Mouse (Mus musculus): ENCODE results near the gene Gm1043.

Gm1043 gene

DNA sequence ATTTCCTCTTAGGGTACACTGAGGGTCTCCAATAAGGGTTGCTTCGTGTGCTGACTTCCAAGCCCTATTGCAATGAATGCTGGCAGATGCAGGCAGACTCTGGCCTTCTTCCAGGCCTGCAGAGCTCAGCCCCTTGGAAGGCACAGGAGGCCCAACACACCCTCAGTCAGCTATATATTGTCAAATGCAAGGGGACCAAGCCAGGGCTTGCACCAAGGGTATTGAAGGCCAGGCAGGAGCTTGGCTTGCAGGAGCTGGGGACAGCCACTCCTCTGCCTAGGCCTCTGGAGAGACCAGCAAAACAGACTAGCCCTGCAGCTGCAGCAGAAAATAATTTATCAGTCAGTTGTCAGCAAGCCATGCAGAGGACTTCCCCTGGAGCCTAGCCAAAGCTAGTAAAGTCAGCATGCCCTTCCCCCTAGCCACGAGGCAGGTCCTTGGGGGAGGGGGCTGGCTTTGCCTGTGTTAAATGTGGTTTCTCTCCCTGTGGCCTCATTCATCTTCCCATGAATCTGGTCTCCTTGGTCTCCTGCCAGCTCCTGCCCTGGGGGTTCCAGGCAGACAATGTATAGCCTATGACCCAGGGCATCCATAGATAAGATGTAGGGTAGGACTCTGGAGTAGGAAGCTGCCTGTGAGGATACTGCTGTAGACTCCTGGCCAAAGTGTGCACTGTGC is 113.0 kb downstream of the Gm1043 start:
- in situ Hi-C loops (cut with MboI, MseI) = no loop called here

- in situ Hi-C loops (cut with MboI, MseI) = no loop called here
Measured at GRCm38 (mm10) chr5:37202285-37202684, 117.1 kb downstream of the Gm1043 start.

GRCm38 (mm10) chr5:37204886-37205285 is 119.7 kb downstream of the Gm1043 start:
- in situ Hi-C loops (cut with MboI, MseI) = no loop called here

- in situ Hi-C loops (cut with MboI, MseI) = no loop called here
Measured at GRCm38 (mm10) chr5:37205420-37205819, 120.2 kb downstream of the Gm1043 start.

DNA sequence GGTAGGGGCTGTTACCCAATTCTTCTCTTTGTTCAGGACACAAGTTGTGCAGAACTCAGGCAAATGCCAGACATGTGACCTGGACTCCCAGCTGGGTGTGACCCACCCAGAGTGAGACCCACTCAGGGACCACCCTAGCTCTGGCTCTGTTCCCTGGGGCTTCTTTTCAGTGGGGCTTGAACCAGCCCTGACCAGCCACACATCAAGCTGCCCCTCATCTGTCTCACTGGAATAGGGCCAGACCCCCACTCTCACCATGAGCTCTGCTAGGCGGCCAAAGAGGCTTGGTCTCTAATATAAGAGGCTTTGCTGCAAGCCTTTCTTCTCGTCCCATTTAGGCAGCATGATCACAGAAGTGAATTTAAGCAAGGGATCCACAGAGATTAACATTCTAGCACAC is 121.2 kb downstream of the Gm1043 start:
- in situ Hi-C loops (cut with MboI, MseI) = no loop called here

- in situ Hi-C loops (cut with MboI, MseI) = no loop called here
Measured at GRCm38 (mm10) chr5:37212938-37213708, 128.0 kb downstream of the Gm1043 start.

DNA sequence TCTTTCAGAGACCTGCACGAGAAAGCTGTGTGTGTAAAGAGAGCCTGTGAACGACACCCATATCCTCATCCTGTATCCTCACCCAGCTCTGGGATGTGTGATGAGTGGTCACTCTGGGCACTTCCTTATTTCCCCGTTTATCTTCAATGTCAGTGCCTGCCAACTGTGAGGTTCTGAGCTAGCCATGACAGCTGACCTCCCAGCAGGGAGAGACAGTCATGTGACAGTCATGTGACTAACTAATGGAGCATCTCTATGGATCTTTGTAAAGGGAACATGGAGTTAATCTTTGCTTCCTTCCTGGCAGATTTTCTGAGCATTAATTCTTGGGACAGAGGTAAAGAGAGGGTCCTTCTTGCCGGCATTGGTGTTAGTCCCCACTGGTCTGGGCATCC is 128.5 kb downstream of the Gm1043 start:
- in situ Hi-C loops (cut with MboI, MseI) = no loop called here

GRCm38 (mm10) chr5:37214614-37215013 is 129.4 kb downstream of the Gm1043 start:
- in situ Hi-C loops (cut with MboI, MseI) = no loop called here

GRCm38 (mm10) chr5:37215276-37215675 is 130.1 kb downstream of the Gm1043 start:
- in situ Hi-C loops (cut with MboI, MseI) = no loop called here

DNA sequence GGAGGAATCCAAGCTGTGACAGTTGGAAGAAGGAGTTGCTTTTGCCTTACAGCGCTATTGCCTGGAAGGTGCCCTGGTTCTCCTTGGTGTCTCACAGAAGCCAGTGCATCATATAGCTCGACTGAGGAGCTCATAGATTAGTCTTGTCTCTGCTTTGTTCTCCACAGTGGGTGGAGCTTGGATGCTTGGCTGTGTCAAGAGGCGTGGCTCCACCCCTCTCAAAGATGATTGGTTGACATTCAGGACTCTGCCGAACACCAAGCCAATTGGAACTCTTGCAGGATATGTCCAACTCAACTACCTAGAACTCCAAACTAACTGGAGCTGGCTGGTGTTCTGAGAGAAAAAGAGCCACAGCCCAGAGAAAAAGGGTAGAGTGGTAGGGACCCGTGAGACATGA is 134.4 kb downstream of the Gm1043 start:
- in situ Hi-C loops (cut with MboI, MseI) = no loop called here

DNA sequence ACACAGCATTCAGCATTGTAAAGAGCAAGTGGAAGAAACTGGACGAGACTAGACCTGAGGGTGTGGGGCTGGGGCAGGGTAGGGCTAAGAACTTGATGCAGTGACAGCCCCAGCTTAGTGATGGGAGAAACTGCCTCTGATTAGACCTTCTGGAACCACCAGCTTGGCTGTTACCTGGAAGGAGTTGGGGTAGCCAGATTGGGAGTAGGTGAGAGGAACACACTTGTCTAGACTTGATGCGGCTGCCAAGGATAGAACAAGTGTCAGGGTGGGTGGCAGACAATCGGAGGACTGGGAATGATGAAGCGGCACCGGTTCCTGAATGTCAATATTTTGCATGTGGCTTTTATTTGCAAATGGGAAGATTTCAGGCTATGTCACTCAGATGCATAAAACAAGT is 135.4 kb downstream of the Gm1043 start:
- in situ Hi-C loops (cut with MboI, MseI) = no loop called here

- in situ Hi-C loops (cut with MboI, MseI) = no loop called here
Measured at GRCm38 (mm10) chr5:37221563-37221962, 136.4 kb downstream of the Gm1043 start.

DNA sequence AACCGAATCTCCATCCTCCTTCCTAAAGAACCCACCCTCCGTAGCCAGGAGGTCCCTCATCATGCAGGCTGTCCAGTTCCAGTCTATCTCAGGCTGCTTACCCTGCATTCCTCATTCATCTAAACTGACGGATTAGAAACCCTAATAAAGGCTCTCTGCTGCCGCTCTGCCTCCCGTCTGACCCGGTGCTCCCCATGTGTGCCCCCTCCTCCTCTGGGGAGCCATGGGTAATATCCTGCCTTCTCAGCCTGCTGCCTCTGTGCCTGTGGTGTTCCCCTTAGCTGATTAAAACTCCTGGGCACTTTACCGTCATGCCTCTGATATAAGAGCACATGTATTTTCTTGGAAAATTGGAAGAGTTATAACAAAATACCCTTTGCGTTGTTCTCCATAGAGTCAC is 137.1 kb downstream of the Gm1043 start:
- in situ Hi-C loops (cut with MboI, MseI) = no loop called here

DNA sequence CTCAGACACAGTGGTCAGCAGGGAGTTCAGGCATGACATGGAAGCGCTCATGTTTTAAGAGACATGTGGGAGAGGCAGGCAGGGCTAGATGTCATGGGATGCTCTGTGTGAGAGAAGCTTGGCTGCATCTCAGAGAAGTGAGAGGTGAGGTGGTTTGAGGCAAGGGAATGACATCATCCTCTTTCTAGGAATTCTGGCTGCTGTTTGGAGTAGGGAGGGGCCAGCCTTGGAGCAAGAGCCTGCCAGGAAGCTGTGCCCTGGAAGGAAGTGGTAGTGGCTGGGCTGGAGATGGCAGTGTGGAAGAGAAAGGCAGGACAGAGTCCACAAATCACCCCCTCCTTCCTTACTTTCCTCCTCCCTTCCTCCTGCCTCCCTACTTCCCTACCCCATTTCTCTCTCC is 140.5 kb downstream of the Gm1043 start:
- in situ Hi-C loops (cut with MboI, MseI) = no loop called here

- in situ Hi-C loops (cut with MboI, MseI) = no loop called here
Measured at GRCm38 (mm10) chr5:37227956-37228680, 142.9 kb downstream of the Gm1043 start.

GRCm38 (mm10) chr5:37228894-37229293 is 143.7 kb downstream of the Gm1043 start:
- in situ Hi-C loops (cut with MboI, MseI) = no loop called here

GRCm38 (mm10) chr5:37233010-37233557 is 147.9 kb downstream of the Gm1043 start:
- in situ Hi-C loops (cut with MboI, MseI) = no loop called here

- in situ Hi-C loops (cut with MboI, MseI) = no loop called here
Measured at GRCm38 (mm10) chr5:37238654-37239053, 153.5 kb downstream of the Gm1043 start.

DNA sequence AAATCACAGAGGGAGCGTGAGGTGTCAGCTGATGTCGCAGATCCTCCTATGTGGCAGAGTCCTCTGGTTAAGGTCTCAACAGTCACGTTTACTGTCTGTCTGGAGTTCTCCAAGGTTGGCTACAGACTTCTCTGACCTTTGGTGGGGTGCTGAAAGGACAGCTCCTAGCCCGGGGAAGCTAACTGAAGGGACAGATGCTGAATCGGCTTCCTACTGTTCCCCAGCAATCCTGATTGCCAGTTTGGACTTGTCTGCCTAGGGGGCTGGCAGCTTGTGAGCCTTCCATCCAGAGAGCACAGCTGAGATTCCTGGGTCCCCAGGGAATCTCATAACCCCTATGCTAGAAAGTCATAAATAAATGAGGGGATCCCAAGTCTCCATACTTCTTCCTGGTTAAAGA is 155.4 kb downstream of the Gm1043 start:
- in situ Hi-C loops (cut with MboI, MseI) = no loop called here

DNA sequence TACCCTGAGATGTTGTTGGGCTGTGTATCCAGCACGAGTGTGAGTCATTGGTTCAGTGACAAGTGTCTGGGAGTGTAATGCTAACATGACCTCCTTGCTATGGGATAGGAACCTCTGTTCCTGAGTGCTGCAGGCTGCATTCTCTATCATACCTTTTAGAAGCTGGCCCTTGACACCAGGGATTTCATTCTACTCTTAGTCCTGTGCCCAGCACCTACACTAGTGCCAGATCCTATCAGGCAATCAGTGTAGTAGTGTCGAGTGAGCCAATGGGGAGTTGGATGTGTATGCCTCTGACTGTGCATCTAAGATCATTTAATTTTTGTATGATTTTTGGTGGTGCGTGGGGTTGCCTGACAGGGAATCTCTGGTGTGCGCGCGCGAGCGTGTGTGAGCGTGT is 156.1 kb downstream of the Gm1043 start:
- in situ Hi-C loops (cut with MboI, MseI) = no loop called here

- in situ Hi-C loops (cut with MboI, MseI) = no loop called here
Measured at GRCm38 (mm10) chr5:37241651-37242151, 156.5 kb downstream of the Gm1043 start, which contains the start of gene Crmp1. Crmp1 (plus strand) TSS chr5:37241940.
